In genomic region chr4:123934306-123934705, GRCm38 (mm10) we compare ENCODE assay signal across 26 mouse cellular contexts. TPM values are rescaled to one million over a fixed set of nuclear protein-coding genes. Genes with fewer than 3 reads are reported as not detected.
DNase-seq lines count a peak whose midpoint lies in the region; ATAC-seq lines count a peak whose summit lies in the region.
"Had no signal": no experiment of that assay in that cellular context is flagged by ENCODE, and none has a peak within 500 bp of the region (broad histone marks: within the 10 kb centered on the region; RNA-seq: fewer than 3 reads in every experiment).

No protein-coding gene starts in this region.

- H3K36me3 ChIP-seq in forebrain, embryonic 14.5 days (ENCODE audit: control insufficient read depth, insufficient read depth, low read length): peaks cover 72% of the 10 kb centered on the region
- peaks cover 73% of the 10 kb centered on the region for H3K36me3 ChIP-seq in forebrain, embryonic 13.5 days (ENCODE audit: poor library complexity, severe bottlenecking)

- H3K9me3 ChIP-seq in forebrain, embryonic 14.5 days (replicated peaks; ENCODE audit: control insufficient read depth, low read length): no peaks in the 10 kb centered on the region
- no peaks in the 10 kb centered on the region for H3K9me3 ChIP-seq in forebrain, embryonic 13.5 days (replicated peaks)
- H3K9me3 ChIP-seq: hindbrain, embryonic 12.5 days; liver, embryonic 12.5 days; neural tube, embryonic 15.5 days had no signal

- no peak overlapping the region for H3K9ac ChIP-seq in forebrain, embryonic 14.5 days (ENCODE audit: low read length)
- no peak overlapping the region for H3K9ac ChIP-seq in forebrain, embryonic 13.5 days
- H3K9ac ChIP-seq: hindbrain, embryonic 12.5 days; liver, embryonic 12.5 days; lung, embryonic 14.5 days; neural tube, embryonic 15.5 days had no signal

- no peak for ATAC-seq in forebrain, embryonic 14.5 days
- no peak for ATAC-seq in forebrain, embryonic 13.5 days
- ATAC-seq: inflammation-experienced regulatory T-cells, adult 6 months; liver, embryonic 12.5 days; midbrain, embryonic 16.5 days had no signal

- H3K27ac ChIP-seq in forebrain, embryonic 14.5 days (ENCODE audit: low read depth, low read length): no peak overlapping the region
- H3K27ac ChIP-seq in forebrain, embryonic 13.5 days: no peak overlapping the region
- H3K27ac ChIP-seq: hindbrain, embryonic 12.5 days; liver, embryonic 12.5 days; neural tube, embryonic 15.5 days had no signal

- H3K4me1 ChIP-seq in forebrain, embryonic 14.5 days (ENCODE audit: control insufficient read depth, insufficient read depth, low read length): no peaks in the 10 kb centered on the region
- H3K4me1 ChIP-seq in forebrain, embryonic 13.5 days: no peaks in the 10 kb centered on the region
- H3K4me1 ChIP-seq: hindbrain, embryonic 12.5 days; liver, embryonic 12.5 days; neural tube, embryonic 15.5 days had no signal

- 84% methylated on average over 4 of the region's 4 CpGs for WGBS in forebrain, embryonic 14.5 days
- WGBS in forebrain, embryonic 13.5 days: 86% methylated on average over 4 of the region's 4 CpGs

- no peak overlapping the region for H3K4me2 ChIP-seq in forebrain, embryonic 14.5 days (ENCODE audit: low read length)
- no peak overlapping the region for H3K4me2 ChIP-seq in forebrain, embryonic 13.5 days
- H3K4me2 ChIP-seq: hindbrain, embryonic 12.5 days; liver, embryonic 12.5 days; lung, embryonic 14.5 days; neural tube, embryonic 15.5 days had no signal

- no peaks in the 10 kb centered on the region for H3K27me3 ChIP-seq in forebrain, embryonic 14.5 days (replicated peaks; ENCODE audit: control insufficient read depth, insufficient read depth, low read length)
- H3K27me3 ChIP-seq in forebrain, embryonic 13.5 days: no peaks in the 10 kb centered on the region
- H3K27me3 ChIP-seq: hindbrain, embryonic 12.5 days; liver, embryonic 12.5 days; neural tube, embryonic 15.5 days had no signal

- peak; percentile 34 for DNase-seq in forebrain, embryonic 14.5 days (ENCODE audit: low spot score)
- DNase-seq in layer of hippocampus, adult 18-20 months (ENCODE audit: low spot score in 2 of 2): peak; percentile 60 to 83
- DNase-seq in layer of hippocampus, postnatal 25 days (ENCODE audit: extremely low spot score in 1 of 2, low spot score in 1 of 2): no peak
- DNase-seq in cerebellum, postnatal 25 days: peak; percentile 33 to 49
- DNase-seq in kidney, postnatal 4 days: no peak
- DNase-seq in kidney, postnatal 25 days: no peak
- DNase-seq: B cell, adult 2 months; embryo, embryonic 11 days; gastrocnemius, postnatal 25 days; kidney, adult 9 months; kidney, postnatal 36 days; lung, embryonic 14.5 days; lung, postnatal 36 days; retina, postnatal 1 day; right cerebral cortex, postnatal 4 days; thymus, adult 2 months had no signal

- no peak overlapping the region for H3K4me3 ChIP-seq in forebrain, embryonic 14.5 days (ENCODE audit: low read depth, low read length)
- H3K4me3 ChIP-seq in forebrain, embryonic 13.5 days: no peak overlapping the region
- H3K4me3 ChIP-seq: hindbrain, embryonic 12.5 days; liver, embryonic 12.5 days; neural tube, embryonic 15.5 days had no signal

RNA-seq across cellular contexts. Expression of gene 4930535I16Rik, which starts 16.5 kb away (rescaled TPM):
- polyA plus RNA-seq in forebrain, embryonic 14.5 days (2014; fragmentation: Nextera tagmentation; extraction: Ambion mirVana): not detected in 2 replicates
- not detected in 2 replicates for polyA plus RNA-seq in forebrain, embryonic 13.5 days (2015; fragmentation: Nextera tagmentation; extraction: Ambion mirVana)
- total RNA-seq in layer of hippocampus, adult 18-20 months (2021): not detected
- total RNA-seq in layer of hippocampus, postnatal 25 days (2021): not detected
- total RNA-seq: adrenal gland, postnatal 4 days; gastrocnemius, postnatal 25 days had no signal
- polyA plus RNA-seq: embryonic facial prominence, embryonic 14.5 days; hindbrain, embryonic 12.5 days; inflammation-experienced regulatory T-cells, adult 6 months; limb, embryonic 11.5 days; liver, embryonic 12.5 days; lung, embryonic 14.5 days; midbrain, embryonic 16.5 days; neural tube, embryonic 15.5 days; stomach, embryonic 16.5 days had no signal

RNA-seq across cellular contexts. Expression of gene Rragc, which starts 17.1 kb away (rescaled TPM):
- 42.5 and 47.9 TPM in 2 replicates for polyA plus RNA-seq in forebrain, embryonic 14.5 days (2014; fragmentation: Nextera tagmentation; extraction: Ambion mirVana)
- polyA plus RNA-seq in forebrain, embryonic 13.5 days (2015; fragmentation: Nextera tagmentation; extraction: Ambion mirVana): 44.1 and 46.3 TPM in 2 replicates
- 10 to 100 TPM; 58.9 to 59.2 TPM for total RNA-seq in layer of hippocampus, adult 18-20 months (2021)
- 10 to 100 TPM; 47.9 to 59.4 TPM for total RNA-seq in layer of hippocampus, postnatal 25 days (2021)

RNA-seq across cellular contexts. Expression of gene Mycbp, which starts 29.7 kb away (rescaled TPM):
- polyA plus RNA-seq in forebrain, embryonic 14.5 days (2014; fragmentation: Nextera tagmentation; extraction: Ambion mirVana): 33.6 and 42.8 TPM in 2 replicates
- 35.5 and 43.3 TPM in 2 replicates for polyA plus RNA-seq in forebrain, embryonic 13.5 days (2015; fragmentation: Nextera tagmentation; extraction: Ambion mirVana)
- total RNA-seq in layer of hippocampus, adult 18-20 months (2021): 10 to 100 TPM in 1 of 2 experiments, 1 to 10 TPM in 1; 8.9 to 10.9 TPM
- total RNA-seq in layer of hippocampus, postnatal 25 days (2021): 10 to 100 TPM; 12.5 to 13.5 TPM

Comparison
In these comparisons a context has a peak if more than half of its experiments do, and no peak if none do; other contexts are left out.
1. DNase-seq: peak in forebrain, embryonic 14.5 days (single experiment), layer of hippocampus, adult 18-20 months (2 of 2) and cerebellum, postnatal 25 days (2 of 2); none in layer of hippocampus, postnatal 25 days (0 of 2), kidney, postnatal 4 days (0 of 2) and kidney, postnatal 25 days (0 of 2).